8 mouse cellular contexts compared by ENCODE assay signal in genomic region chr9:88546166-88546565, GRCm38 (mm10). TPM values are rescaled to one million over a fixed set of nuclear protein-coding genes. Genes with fewer than 3 reads are reported as not detected.
A peak's percentile ranks its signal among the peaks of the same experiment; 100 is the strongest.
DNase-seq lines count a peak whose midpoint lies in the region; ATAC-seq and TF ChIP-seq lines count a peak whose summit lies in the region.

No protein-coding gene starts in this region.

- H3K9me3 ChIP-seq in forebrain, embryonic 10.5 days: no peaks in the 10 kb centered on the region
- no peaks in the 10 kb centered on the region for H3K9me3 ChIP-seq in forebrain, embryonic 13.5 days (replicated peaks)
- no peaks in the 10 kb centered on the region for H3K9me3 ChIP-seq in midbrain, embryonic 10.5 days (replicated peaks)
- H3K9me3 ChIP-seq in midbrain, embryonic 16.5 days (replicated peaks; ENCODE audit: control insufficient read depth, low read length, poor library complexity, severe bottlenecking): no peaks in the 10 kb centered on the region

- H3K27ac ChIP-seq in forebrain, embryonic 10.5 days: no peak overlapping the region
- H3K27ac ChIP-seq in forebrain, embryonic 13.5 days: no peak overlapping the region
- H3K27ac ChIP-seq in midbrain, embryonic 10.5 days (replicated peaks): no peak overlapping the region
- no peak overlapping the region for H3K27ac ChIP-seq in midbrain, embryonic 16.5 days (ENCODE audit: low read length)

- no peak for TF ChIP-seq POLR2A in brain, embryonic 14.5 days (IDR thresholded peaks at IDR 0.05; ENCODE audit: borderline replicate concordance, extremely low read depth, insufficient read depth, insufficient read length, poor library complexity, severe bottlenecking)

- DNase-seq in forebrain, embryonic 10.5 days (ENCODE audit: extremely low spot score, low spot score): peak; percentile 21
- DNase-seq in midbrain, embryonic 10.5 days (ENCODE audit: low spot score): peak; percentile 26
- DNase-seq in brain, embryonic 14.5 days (ENCODE audit: low read depth): peak; percentile 84
- DNase-seq in thymus, postnatal 4 days: peak; percentile 76

- ATAC-seq in forebrain, embryonic 13.5 days: no peak
- no peak for ATAC-seq in midbrain, embryonic 16.5 days
- peak; percentile 59 for ATAC-seq in granulocyte monocyte progenitor cell, adult 5-6 weeks (replicated peaks; ENCODE audit: poor library complexity, severe bottlenecking)
- ATAC-seq in megakaryocyte, adult 5-6 weeks (ENCODE audit: poor library complexity, severe bottlenecking): peak; percentile 64

- H3K4me3 ChIP-seq in forebrain, embryonic 10.5 days: no peak overlapping the region
- no peak overlapping the region for H3K4me3 ChIP-seq in forebrain, embryonic 13.5 days
- H3K4me3 ChIP-seq in midbrain, embryonic 10.5 days: no peak overlapping the region
- H3K4me3 ChIP-seq in midbrain, embryonic 16.5 days (ENCODE audit: low read depth, low read length): no peak overlapping the region

- WGBS in forebrain, embryonic 10.5 days: 6% methylated on average over 2 of the region's 2 CpGs
- 3% methylated on average over 2 of the region's 2 CpGs for WGBS in forebrain, embryonic 13.5 days
- WGBS in midbrain, embryonic 10.5 days: 5% methylated on average over 2 of the region's 2 CpGs
- WGBS in midbrain, embryonic 16.5 days: 1% methylated on average over 2 of the region's 2 CpGs

- H3K9ac ChIP-seq in forebrain, embryonic 13.5 days: no peak overlapping the region
- H3K9ac ChIP-seq in midbrain, embryonic 16.5 days (ENCODE audit: low read depth, low read length): no peak overlapping the region

- peak; percentile 68; the same call in 1 of the 2 replicates for TF ChIP-seq CTCF in brain, embryonic 14.5 days (IDR thresholded peaks at IDR 0.05; ENCODE audit: borderline replicate concordance, extremely low read depth, insufficient read depth, insufficient read length)

- no peaks in the 10 kb centered on the region for H3K27me3 ChIP-seq in forebrain, embryonic 10.5 days (ENCODE audit: poor library complexity, severe bottlenecking)
- H3K27me3 ChIP-seq in forebrain, embryonic 13.5 days: no peaks in the 10 kb centered on the region
- H3K27me3 ChIP-seq in midbrain, embryonic 10.5 days (ENCODE audit: low read depth, poor library complexity, severe bottlenecking): no peaks in the 10 kb centered on the region
- no peaks in the 10 kb centered on the region for H3K27me3 ChIP-seq in midbrain, embryonic 16.5 days (ENCODE audit: control insufficient read depth, insufficient read depth, low read depth, low read length)

- no peaks in the 10 kb centered on the region for H3K36me3 ChIP-seq in forebrain, embryonic 10.5 days (replicated peaks)
- H3K36me3 ChIP-seq in forebrain, embryonic 13.5 days (ENCODE audit: poor library complexity, severe bottlenecking): no peaks in the 10 kb centered on the region
- no peaks in the 10 kb centered on the region for H3K36me3 ChIP-seq in midbrain, embryonic 10.5 days
- no peaks in the 10 kb centered on the region for H3K36me3 ChIP-seq in midbrain, embryonic 16.5 days (ENCODE audit: control insufficient read depth, insufficient read depth, low read length)

- H3K4me1 ChIP-seq in forebrain, embryonic 10.5 days: peaks cover 19% of the 10 kb centered on the region
- peaks cover 28% of the 10 kb centered on the region for H3K4me1 ChIP-seq in forebrain, embryonic 13.5 days
- H3K4me1 ChIP-seq in midbrain, embryonic 10.5 days: peaks cover 15% of the 10 kb centered on the region
- H3K4me1 ChIP-seq in midbrain, embryonic 16.5 days (ENCODE audit: control insufficient read depth, insufficient read depth, low read length): peaks cover 27% of the 10 kb centered on the region

- no peak overlapping the region for H3K4me2 ChIP-seq in forebrain, embryonic 13.5 days
- H3K4me2 ChIP-seq in midbrain, embryonic 16.5 days (ENCODE audit: low read length): no peak overlapping the region

RNA-seq across cellular contexts. Expression of gene Zfp949, which starts 1.7 kb away (rescaled TPM):
- polyA plus RNA-seq in forebrain, embryonic 10.5 days (2016; fragmentation: Nextera tagmentation; extraction: Ambion mirVana): 5.7 and 5.8 TPM in 2 replicates
- polyA plus RNA-seq in forebrain, embryonic 13.5 days (2015; fragmentation: Nextera tagmentation; extraction: Ambion mirVana): 12.4 and 13.6 TPM in 2 replicates
- 5.9 and 9.1 TPM in 2 replicates for polyA plus RNA-seq in midbrain, embryonic 10.5 days (2016; fragmentation: Nextera tagmentation; extraction: Ambion mirVana)
- polyA plus RNA-seq in midbrain, embryonic 16.5 days (2015; fragmentation: Nextera tagmentation; extraction: Ambion mirVana): 20.0 and 22.4 TPM in 2 replicates
- 11.0 and 13.9 TPM in 2 replicates for polyA plus RNA-seq in brain, embryonic 14.5 days (2012; rRNA removed)
- total RNA-seq in granulocyte monocyte progenitor cell, adult 5-6 weeks (2014; fragmentation: Nextera tagmentation): 8.9 and 12.4 TPM in 2 replicates
- 7.3 and 10.6 TPM in 2 replicates for total RNA-seq in granulocyte monocyte progenitor cell, adult 5-6 weeks (2017)
- 4.3 and 4.6 TPM in 2 replicates for total RNA-seq in megakaryocyte, adult 5-6 weeks (2015)
- total RNA-seq in megakaryocyte, adult 5-6 weeks (2017): 7.2 and 8.9 TPM in 2 replicates

RNA-seq across cellular contexts. Expression of gene Trim43a, which starts 34.5 kb away (rescaled TPM):
- polyA plus RNA-seq in forebrain, embryonic 10.5 days (2016; fragmentation: Nextera tagmentation; extraction: Ambion mirVana): not detected in 2 replicates
- 0.22 and 0.34 TPM in 2 replicates for polyA plus RNA-seq in forebrain, embryonic 13.5 days (2015; fragmentation: Nextera tagmentation; extraction: Ambion mirVana)
- polyA plus RNA-seq in midbrain, embryonic 10.5 days (2016; fragmentation: Nextera tagmentation; extraction: Ambion mirVana): 0.06 and 0.24 TPM in 2 replicates
- polyA plus RNA-seq in midbrain, embryonic 16.5 days (2015; fragmentation: Nextera tagmentation; extraction: Ambion mirVana): not detected in 2 replicates
- 0.05 and 0.51 TPM in 2 replicates for polyA plus RNA-seq in brain, embryonic 14.5 days (2012; rRNA removed)
- not detected in 2 replicates for total RNA-seq in granulocyte monocyte progenitor cell, adult 5-6 weeks (2014; fragmentation: Nextera tagmentation)
- total RNA-seq in granulocyte monocyte progenitor cell, adult 5-6 weeks (2017): not detected in 2 replicates
- not detected in 2 replicates for total RNA-seq in megakaryocyte, adult 5-6 weeks (2015)
- not detected in 2 replicates for total RNA-seq in megakaryocyte, adult 5-6 weeks (2017)

Comparison
In these comparisons a context has a peak if more than half of its experiments do, and no peak if none do; other contexts are left out.
1. DNase-seq: peak in every context shown above with its lines; median percentile 84 in brain, embryonic 14.5 days; 76 in thymus, postnatal 4 days; 26 in midbrain, embryonic 10.5 days; 21 in forebrain, embryonic 10.5 days.
2. ATAC-seq: peak in granulocyte monocyte progenitor cell, adult 5-6 weeks (single experiment) and megakaryocyte, adult 5-6 weeks (single experiment); none in forebrain, embryonic 13.5 days (single experiment) and midbrain, embryonic 16.5 days (single experiment).